In the genomic region with DNA sequence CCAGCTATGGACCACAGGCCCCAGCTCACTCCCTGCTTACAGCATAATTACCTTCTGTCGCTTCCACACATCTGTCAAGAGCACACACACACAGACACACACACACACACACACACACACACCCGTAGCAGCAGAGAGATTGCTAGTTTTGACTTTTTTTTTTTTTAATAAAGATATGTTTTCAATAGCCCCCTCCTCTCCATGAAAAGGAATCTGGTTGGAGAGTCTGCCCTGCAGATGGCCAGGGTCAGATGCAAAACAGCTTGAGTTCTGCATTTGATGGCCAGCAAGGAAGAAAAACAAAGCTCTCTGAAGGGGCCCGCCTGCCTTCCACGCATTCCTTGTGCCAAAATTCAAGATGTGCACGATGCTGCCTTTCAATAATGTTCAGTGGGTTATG, we compare ENCODE assay signal across 12 mouse cellular contexts.
DNase-seq lines count a peak whose midpoint lies in the region; ATAC-seq lines count a peak whose summit lies in the region.
"Had no signal": no experiment of that assay in that cellular context is flagged by ENCODE, and none has a peak within 500 bp of the region (broad histone marks: within the 10 kb centered on the region; RNA-seq: fewer than 3 reads in every experiment).

No protein-coding gene starts in this region.

- no peak overlapping the region for H3K4me2 ChIP-seq in forebrain, embryonic 11.5 days (ENCODE audit: low read depth, low read length, severe bottlenecking)
- H3K4me2 ChIP-seq in midbrain, embryonic 11.5 days, result no peak overlapping the region
- no peak overlapping the region for H3K4me2 ChIP-seq in midbrain, embryonic 13.5 days (replicated peaks)
- no peak overlapping the region for H3K4me2 ChIP-seq in forebrain, embryonic 14.5 days (ENCODE audit: low read length)
- no peak overlapping the region for H3K4me2 ChIP-seq in midbrain, embryonic 14.5 days (ENCODE audit: low read length)
- H3K4me2 ChIP-seq: neural tube, embryonic 13.5 days had no signal

- H3K9me3 ChIP-seq in forebrain, embryonic 10.5 days, result no peaks in the 10 kb centered on the region; the same call in 1 of the 2 replicates
- H3K9me3 ChIP-seq in forebrain, embryonic 11.5 days (ENCODE audit: control insufficient read depth, low read length), result no peaks in the 10 kb centered on the region
- H3K9me3 ChIP-seq in midbrain, embryonic 11.5 days (ENCODE audit: control insufficient read depth, low read length), result no peaks in the 10 kb centered on the region
- H3K9me3 ChIP-seq in midbrain, embryonic 13.5 days, result no peaks in the 10 kb centered on the region
- 0 out of 2 replicates have a peak, but pooled peaks cover 2% of the 10 kb centered on the region for H3K9me3 ChIP-seq in forebrain, embryonic 14.5 days (replicated peaks; ENCODE audit: control insufficient read depth, low read length)
- H3K9me3 ChIP-seq in midbrain, embryonic 14.5 days (ENCODE audit: control insufficient read depth, low read length), result no peaks in the 10 kb centered on the region
- H3K9me3 ChIP-seq: neural tube, embryonic 13.5 days had no signal

- ATAC-seq in forebrain, embryonic 11.5 days (replicated peaks; ENCODE audit: low FRiP score), result no peak
- 0 out of 2 replicates have a peak, but pooled peaks have one; percentile 58 for ATAC-seq in midbrain, embryonic 11.5 days (ENCODE audit: low FRiP score)
- no peak for ATAC-seq in midbrain, embryonic 13.5 days
- ATAC-seq in forebrain, embryonic 14.5 days, result peak; percentile 44; the same call in 1 of the 2 replicates
- ATAC-seq in midbrain, embryonic 14.5 days (ENCODE audit: low FRiP score, low TSS enrichment), result no peak

- DNase-seq in forebrain, embryonic 10.5 days (ENCODE audit: extremely low spot score, low spot score), result no peak
- DNase-seq in forebrain, embryonic 11.5 days (ENCODE audit: low spot score), result no peak
- peak; percentile 90 for DNase-seq in midbrain, embryonic 11.5 days (ENCODE audit: low spot score, missing footprints)
- DNase-seq in forebrain, embryonic 14.5 days (ENCODE audit: low spot score), result peak; percentile 58
- peak; percentile 31 for DNase-seq in midbrain, embryonic 14.5 days
- DNase-seq in urinary bladder, adult 2 months (ENCODE audit: low spot score), result no peak
- DNase-seq in thymus, adult 18-20 months, result no peak
- DNase-seq: adrenal gland, postnatal 10 days; layer of hippocampus, adult 9-11 months; right cerebral cortex, postnatal 4 days had no signal

- WGBS in forebrain, embryonic 10.5 days, result 17% methylated on average over 5 of the region's 5 CpGs
- WGBS in forebrain, embryonic 11.5 days, result 20% methylated on average over 5 of the region's 5 CpGs
- WGBS in midbrain, embryonic 11.5 days, result 10% methylated on average over 5 of the region's 5 CpGs
- 7% methylated on average over 5 of the region's 5 CpGs for WGBS in midbrain, embryonic 13.5 days
- WGBS in forebrain, embryonic 14.5 days, result 8% methylated on average over 5 of the region's 5 CpGs
- 3% methylated on average over 5 of the region's 5 CpGs for WGBS in midbrain, embryonic 14.5 days

- peaks cover 20% of the 10 kb centered on the region for H3K4me1 ChIP-seq in forebrain, embryonic 10.5 days
- H3K4me1 ChIP-seq in forebrain, embryonic 11.5 days (replicated peaks; ENCODE audit: control insufficient read depth, insufficient read depth, low read length), result peaks cover 8% of the 10 kb centered on the region; the same call in 1 of the 2 replicates
- peaks cover 12% of the 10 kb centered on the region for H3K4me1 ChIP-seq in midbrain, embryonic 11.5 days (ENCODE audit: control insufficient read depth, insufficient read depth, low read length)
- peaks cover 15% of the 10 kb centered on the region for H3K4me1 ChIP-seq in midbrain, embryonic 13.5 days (replicated peaks)
- peaks cover 14% of the 10 kb centered on the region for H3K4me1 ChIP-seq in forebrain, embryonic 14.5 days (ENCODE audit: control insufficient read depth, insufficient read depth, low read length)
- H3K4me1 ChIP-seq in midbrain, embryonic 14.5 days (ENCODE audit: control insufficient read depth, insufficient read depth, low read length), result peaks cover 6% of the 10 kb centered on the region; the same call in 1 of the 2 replicates

- no peaks in the 10 kb centered on the region for H3K36me3 ChIP-seq in forebrain, embryonic 10.5 days (replicated peaks)
- no peaks in the 10 kb centered on the region for H3K36me3 ChIP-seq in forebrain, embryonic 11.5 days (ENCODE audit: control insufficient read depth, insufficient read depth, low read length)
- no peaks in the 10 kb centered on the region for H3K36me3 ChIP-seq in midbrain, embryonic 11.5 days (ENCODE audit: control insufficient read depth, insufficient read depth, low read length)
- H3K36me3 ChIP-seq in midbrain, embryonic 13.5 days, result no peaks in the 10 kb centered on the region
- no peaks in the 10 kb centered on the region for H3K36me3 ChIP-seq in forebrain, embryonic 14.5 days (ENCODE audit: control insufficient read depth, insufficient read depth, low read length)
- no peaks in the 10 kb centered on the region for H3K36me3 ChIP-seq in midbrain, embryonic 14.5 days (ENCODE audit: control insufficient read depth, insufficient read depth, low read length)
- H3K36me3 ChIP-seq: neural tube, embryonic 13.5 days had no signal

- H3K27me3 ChIP-seq in forebrain, embryonic 10.5 days (ENCODE audit: poor library complexity, severe bottlenecking), result peaks cover 55% of the 10 kb centered on the region
- H3K27me3 ChIP-seq in forebrain, embryonic 11.5 days (ENCODE audit: control insufficient read depth, insufficient read depth, low read length), result no peaks in the 10 kb centered on the region
- no peaks in the 10 kb centered on the region; the same call in 1 of the 2 replicates for H3K27me3 ChIP-seq in midbrain, embryonic 11.5 days (ENCODE audit: control insufficient read depth, insufficient read depth, low read length)
- H3K27me3 ChIP-seq in midbrain, embryonic 13.5 days, result peaks cover 37% of the 10 kb centered on the region; the same call in 1 of the 2 replicates
- no peaks in the 10 kb centered on the region for H3K27me3 ChIP-seq in forebrain, embryonic 14.5 days (replicated peaks; ENCODE audit: control insufficient read depth, insufficient read depth, low read length)
- no peaks in the 10 kb centered on the region for H3K27me3 ChIP-seq in midbrain, embryonic 14.5 days (ENCODE audit: control insufficient read depth, insufficient read depth, low read length)

- H3K27ac ChIP-seq in forebrain, embryonic 10.5 days, result peak overlapping the region; percentile 78
- no peak overlapping the region for H3K27ac ChIP-seq in forebrain, embryonic 11.5 days (ENCODE audit: low read depth, low read length)
- H3K27ac ChIP-seq in midbrain, embryonic 11.5 days (ENCODE audit: low read depth, low read length), result no peak overlapping the region
- H3K27ac ChIP-seq in midbrain, embryonic 13.5 days, result no peak overlapping the region
- peak overlapping the region; percentile 70 for H3K27ac ChIP-seq in forebrain, embryonic 14.5 days (ENCODE audit: low read depth, low read length)
- H3K27ac ChIP-seq in midbrain, embryonic 14.5 days (replicated peaks; ENCODE audit: low read depth, low read length), result no peak overlapping the region
- H3K27ac ChIP-seq: neural tube, embryonic 13.5 days had no signal

- no peak overlapping the region for H3K4me3 ChIP-seq in forebrain, embryonic 10.5 days
- no peak overlapping the region for H3K4me3 ChIP-seq in forebrain, embryonic 11.5 days (ENCODE audit: low read depth, low read length)
- H3K4me3 ChIP-seq in midbrain, embryonic 11.5 days (ENCODE audit: low read depth, low read length), result no peak overlapping the region
- no peak overlapping the region for H3K4me3 ChIP-seq in midbrain, embryonic 13.5 days (replicated peaks)
- H3K4me3 ChIP-seq in forebrain, embryonic 14.5 days (ENCODE audit: low read depth, low read length), result no peak overlapping the region
- H3K4me3 ChIP-seq in midbrain, embryonic 14.5 days (replicated peaks; ENCODE audit: low read depth, low read length), result no peak overlapping the region
- H3K4me3 ChIP-seq: neural tube, embryonic 13.5 days had no signal

- H3K9ac ChIP-seq in forebrain, embryonic 11.5 days (ENCODE audit: low read length), result no peak overlapping the region
- H3K9ac ChIP-seq in midbrain, embryonic 11.5 days (ENCODE audit: low read length), result no peak overlapping the region
- H3K9ac ChIP-seq in midbrain, embryonic 13.5 days (replicated peaks), result no peak overlapping the region
- no peak overlapping the region for H3K9ac ChIP-seq in forebrain, embryonic 14.5 days (ENCODE audit: low read length)
- H3K9ac ChIP-seq in midbrain, embryonic 14.5 days (replicated peaks; ENCODE audit: low read length), result no peak overlapping the region
- H3K9ac ChIP-seq: neural tube, embryonic 13.5 days had no signal

Comparison
In these comparisons a context has a peak if more than half of its experiments do, and no peak if none do; other contexts are left out.
1. DNase-seq: peak in midbrain, embryonic 11.5 days (single experiment), forebrain, embryonic 14.5 days (single experiment) and midbrain, embryonic 14.5 days (single experiment); none in forebrain, embryonic 10.5 days (single experiment), forebrain, embryonic 11.5 days (single experiment), urinary bladder, adult 2 months (single experiment) and thymus, adult 18-20 months (0 of 2).
2. H3K27ac ChIP-seq: peak in forebrain, embryonic 10.5 days (single experiment) and forebrain, embryonic 14.5 days (single experiment); none in forebrain, embryonic 11.5 days (single experiment), midbrain, embryonic 11.5 days (single experiment), midbrain, embryonic 13.5 days (single experiment) and midbrain, embryonic 14.5 days (single experiment).
3. ATAC-seq: peak in midbrain, embryonic 11.5 days (single experiment) and forebrain, embryonic 14.5 days (single experiment); none in forebrain, embryonic 11.5 days (single experiment), midbrain, embryonic 13.5 days (single experiment) and midbrain, embryonic 14.5 days (single experiment).